Mouse (Mus musculus) hematopoietic multipotent progenitor cell, adult 10-12 weeks (in vitro differentiated cells): ENCODE data around the gene Vmn1r138. TPM values are rescaled to one million over a fixed set of nuclear protein-coding genes. Genes with fewer than 3 reads are reported as not detected.

Experiments
- polyA plus RNA-seq: library from polyadenylated mRNA; stranded (reverse); fragments of >175 nt; gene quantifications from 2 replicates; pipeline ENCODE4 v1.2.3, GENCODE M21; 2012; ENCODE audit warnings: low replicate concordance

Vmn1r138 gene
- not detected in 2 replicates for polyA plus RNA-seq

GRCm38 (mm10) chr7:22028797-22029196, at the start of gene Vmn1r138:
TSS of gene Vmn1r138 (minus strand) at chr7:22028897.

GRCm38 (mm10) chr7:22068757-22069156, 40.1 kb upstream of the Vmn1r138 start, which contains the start of gene Vmn1r139:
TSS of gene Vmn1r139 (plus strand) at chr7:22069057.

GRCm38 (mm10) chr7:22056205-22056604, 27.5 kb upstream of the Vmn1r138 start, which contains the start of gene Gm6176:
TSS of gene Gm6176 (minus strand) at chr7:22056305.

GRCm38 (mm10) chr7:21994287-21994686, 34.4 kb downstream of the Vmn1r138 start, which contains the start of gene Vmn1r137:
TSS of gene Vmn1r137 (plus strand) at chr7:21994587.

Other genes starting within 250 kb of the Vmn1r138 start
- gene Gm4177, start 232.2 kb downstream of the Vmn1r138 start, polyA plus RNA-seq = not detected in 2 replicates
- not detected in 2 replicates for gene Vmn1r135, start 196.5 kb downstream of the Vmn1r138 start, polyA plus RNA-seq
- not detected in 2 replicates for gene Gm5725, start 184.6 kb downstream of the Vmn1r138 start, polyA plus RNA-seq
- gene Gm5891, start 107.6 kb downstream of the Vmn1r138 start, polyA plus RNA-seq = not detected in 2 replicates
- gene Vmn1r137, start 34.3 kb downstream of the Vmn1r138 start, polyA plus RNA-seq = not detected in 2 replicates
- not detected in 2 replicates for gene Gm6176, start 27.4 kb upstream of the Vmn1r138 start, polyA plus RNA-seq
- gene Vmn1r139, start 40.2 kb upstream of the Vmn1r138 start, polyA plus RNA-seq = not detected in 2 replicates
- gene Gm16451, start 89.3 kb upstream of the Vmn1r138 start, polyA plus RNA-seq = not detected in 2 replicates
- not detected in 2 replicates for gene Gm10666, start 105.8 kb upstream of the Vmn1r138 start, polyA plus RNA-seq
- not detected in 2 replicates for gene Vmn1r142, start 135.1 kb upstream of the Vmn1r138 start, polyA plus RNA-seq
- gene Vmn1r143, start 160.5 kb upstream of the Vmn1r138 start, polyA plus RNA-seq = not detected in 2 replicates
- not detected in 2 replicates for gene Gm8653, start 172.4 kb upstream of the Vmn1r138 start, polyA plus RNA-seq
- gene Gm8453, start 200.6 kb upstream of the Vmn1r138 start, polyA plus RNA-seq = not detected in 2 replicates